Mouse (Mus musculus) ES-E14 (cell line): ENCODE results near the gene Pard3. TPM values are rescaled to one million over a fixed set of nuclear protein-coding genes. Genes with fewer than 3 reads are reported as not detected.

Experiments used
- DNase-seq: peaks from one replicate; pipeline ENCODE4 v3.0.0-alpha.2; 2013; ENCODE audit warnings: low read depth, low spot score
- H3K27ac ChIP-seq: 2 replicates; pipeline ENCODE4 v1.5.1; 2012; ENCODE audit warnings: low read depth, mild to moderate bottlenecking, low read length, moderate library complexity, mixed read lengths; ENCODE audit not compliant: poor library complexity, insufficient read depth, severe bottlenecking
- H3K36me3 ChIP-seq: 2 replicates; pipeline ENCODE4 v1.6.1; 2012; ENCODE audit warnings: mild to moderate bottlenecking, low read length, moderate library complexity, mixed read lengths; ENCODE audit not compliant: control insufficient read depth, poor library complexity, insufficient read depth, severe bottlenecking
- H3K4me1 ChIP-seq, 2 experiments: fragments of 150-350 bp in 1 of 2; sonication (generic) in 1 of 2; 2 replicates each; pipeline ENCODE4 v1.6.1; 2012; ENCODE audit warnings: low read length in 2 of 2, mild to moderate bottlenecking in 1 of 2, mixed read lengths in 1 of 2; ENCODE audit not compliant: control insufficient read depth in 2 of 2, insufficient read depth in 2 of 2, poor library complexity in 1 of 2
- H3K4me3 ChIP-seq, 2 experiments: fragments of 150-350 bp in 1 of 2; sonication (generic) in 1 of 2; 2 replicates each; pipeline ENCODE4 v1.5.1; 2012; ENCODE audit warnings: low read length in 2 of 2, low read depth in 1 of 2, mild to moderate bottlenecking in 1 of 2, mixed read lengths in 1 of 2; ENCODE audit not compliant: insufficient read depth in 1 of 2, poor library complexity in 1 of 2, severe bottlenecking in 1 of 2
- H3K9ac ChIP-seq: 2 replicates; pipeline ENCODE4 v1.6.1; 2012; ENCODE audit warnings: low read depth, mild to moderate bottlenecking, low read length, mixed read lengths; ENCODE audit not compliant: poor library complexity, insufficient read depth, severe bottlenecking
- H3K9me3 ChIP-seq: fragments of 150-350 bp; sonication (generic); 2 replicates; pipeline ENCODE4 v1.6.1; 2012; ENCODE audit warnings: low read depth, mild to moderate bottlenecking, low read length; ENCODE audit not compliant: control insufficient read depth, insufficient read depth
- CHD2 ChIP-seq: IDR thresholded peaks from 2 replicates; pipeline ENCODE4 v1.6.1; 2014; ENCODE audit warnings: mild to moderate bottlenecking, low read depth, low read length, inconsistent platforms
- HCFC1 ChIP-seq: IDR thresholded peaks from 2 replicates; pipeline ENCODE4 v1.6.1; 2012; ENCODE audit warnings: low read length, inconsistent platforms, borderline replicate concordance; ENCODE audit not compliant: insufficient read depth
- MAFK ChIP-seq: IDR thresholded peaks from 2 replicates; pipeline ENCODE4 v1.6.1; 2014; ENCODE audit warnings: mild to moderate bottlenecking, low read depth, low read length, inconsistent platforms; ENCODE audit not compliant: insufficient read depth
- ZC3H11A ChIP-seq: IDR thresholded peaks from 2 replicates; pipeline ENCODE4 v1.6.1; 2012; ENCODE audit warnings: low read depth, mild to moderate bottlenecking, inconsistent platforms, low read length, borderline replicate concordance
- ZNF384 ChIP-seq: IDR thresholded peaks from 2 replicates; pipeline ENCODE4 v1.6.1; 2012; ENCODE audit warnings: low read depth, low read length, inconsistent platforms
- in situ Hi-C, 2 experiments: fragments of 600-800 bp; cut with MboI; formaldehyde crosslinking; loops; one replicate each; pipeline ENCODE4 v1.15.1; 2025; ENCODE audit warnings: low sequenced_read_pairs in 2 of 2, inconsistent platforms in 1 of 2; ENCODE audit not compliant: unreplicated experiment in 2 of 2
- total RNA-seq: library from RNA; depleted of rRNA; stranded (reverse); fragments of 300-350 nt; gene quantifications from 2 replicates; pipeline ENCODE4 v1.2.3, GENCODE M21; 2012

Pard3 gene
- total RNA-seq, 1 experiment: 30.2 TPM

- DNase-seq: no peak
- Histone ChIP-seq H3K36me3 (no peaks in the 10 kb centered on the region), H3K4me3 (no peak overlapping the region), H3K9me3 (no peaks in the 10 kb centered on the region), H3K4me1 (peaks cover 2% of the 10 kb centered on the region in 2 experiments; a peak in 1 of 4 replicates), H3K27ac (no peak overlapping the region), H3K9ac (no peak overlapping the region)
- TF ChIP-seq CHD2 (no peak), ZNF384 (no peak), MAFK (no peak), HCFC1 (no peak), ZC3H11A (no peak)
- in situ Hi-C loops: no loop called here
These were observed 229.5 kb downstream of the Pard3 start for GRCm38 (mm10) chr8:127293025-127293729.

- H3K9ac ChIP-seq: no peak overlapping the region
- H3K36me3 ChIP-seq: no peaks in the 10 kb centered on the region
- no peak for TF ChIP-seq CHD2
- TF ChIP-seq ZNF384: no peak
- TF ChIP-seq MAFK: no peak
- TF ChIP-seq HCFC1: no peak
- TF ChIP-seq ZC3H11A: no peak
- H3K9me3 ChIP-seq: no peaks in the 10 kb centered on the region
- no peak for DNase-seq
- H3K4me1 ChIP-seq: peaks cover 2% of the 10 kb centered on the region in 2 experiments; a peak in 1 of 4 replicates
- H3K27ac ChIP-seq: no peak overlapping the region
- H3K4me3 ChIP-seq: no peak overlapping the region
- in situ Hi-C loops: no loop called here
These were observed 230.4 kb downstream of the Pard3 start for GRCm38 (mm10) chr8:127294061-127294460.

- Histone ChIP-seq H3K9me3 (no peaks in the 10 kb centered on the region), H3K4me1 (peaks cover 2% of the 10 kb centered on the region in 2 experiments; a peak in 1 of 4 replicates), H3K36me3 (no peaks in the 10 kb centered on the region), H3K9ac (no peak overlapping the region), H3K4me3 (no peak overlapping the region), H3K27ac (no peak overlapping the region; the same call in 1 of the 2 replicates)
- no peak for DNase-seq
- in situ Hi-C loops: no loop called here
- no peak for TF ChIP-seq ZC3H11A
- no peak for TF ChIP-seq MAFK
- TF ChIP-seq HCFC1: no peak
- TF ChIP-seq ZNF384: no peak
- TF ChIP-seq CHD2: no peak
These were observed 232.2 kb downstream of the Pard3 start for GRCm38 (mm10) chr8:127295848-127296247.

- TF ChIP-seq ZC3H11A (no peak), MAFK (no peak), ZNF384 (no peak), HCFC1 (no peak), CHD2 (no peak)
- Histone ChIP-seq H3K36me3 (no peaks in the 10 kb centered on the region), H3K9me3 (no peaks in the 10 kb centered on the region), H3K4me1 (peaks cover 2% of the 10 kb centered on the region in 2 experiments; a peak in 1 of 4 replicates), H3K4me3 (no peak overlapping the region), H3K9ac (no peak overlapping the region), H3K27ac (no peak overlapping the region)
- no peak for DNase-seq
- in situ Hi-C loops: no loop called here
These were observed 236.8 kb downstream of the Pard3 start for GRCm38 (mm10) chr8:127300493-127300892.
